Mouse (Mus musculus) C2C12 (cell line): ENCODE results near the gene Ranbp3. TPM values are rescaled to one million over a fixed set of nuclear protein-coding genes. Genes with fewer than 3 reads are reported as not detected.

Source experiments
- H3K27me3 ChIP-seq: one replicate; pipeline ENCODE4 v1.6.1; 2011; ENCODE audit not compliant: control insufficient read depth, insufficient read depth, insufficient read length
- H3K36me3 ChIP-seq: one replicate; pipeline ENCODE4 v1.6.1; 2011; ENCODE audit not compliant: control insufficient read depth, insufficient read depth
- H3K4me3 ChIP-seq: one replicate; pipeline ENCODE4 v1.5.1; 2011; ENCODE audit warnings: mild to moderate bottlenecking, control low read depth; ENCODE audit not compliant: poor library complexity, insufficient read depth, severe bottlenecking
- H3K79me2 ChIP-seq: one replicate; pipeline ENCODE4 v1.6.1; 2011; ENCODE audit not compliant: control insufficient read depth, insufficient read depth
- H3K79me3 ChIP-seq: one replicate; pipeline ENCODE4 v1.6.1; 2011; ENCODE audit warnings: low read depth, control low read depth
- H3ac ChIP-seq: one replicate; pipeline ENCODE3; 2011; ENCODE audit warnings: low read depth; ENCODE audit not compliant: control insufficient read depth, insufficient read length
- CEBPB ChIP-seq: IDR thresholded peaks from one replicate; pipeline ENCODE4 v1.6.1; 2011; ENCODE audit warnings: low read depth, mild to moderate bottlenecking, control low read depth, moderate library complexity
- CTCF ChIP-seq: IDR thresholded peaks from one replicate; pipeline ENCODE4 v1.5.1; 2011; ENCODE audit not compliant: control insufficient read depth, insufficient read depth, insufficient read length
- FOSL1 ChIP-seq: IDR thresholded peaks from one replicate; pipeline ENCODE4 v1.8.0; 2011; ENCODE audit warnings: mild to moderate bottlenecking, low read length; ENCODE audit not compliant: poor library complexity, insufficient read depth, severe bottlenecking
- MAX ChIP-seq: IDR thresholded peaks from one replicate; pipeline ENCODE4 v1.6.1; 2011; ENCODE audit warnings: mild to moderate bottlenecking, control low read depth
- MYOD1 ChIP-seq: IDR thresholded peaks from one replicate; pipeline ENCODE4 v1.6.1; 2011; ENCODE audit warnings: low read depth; ENCODE audit not compliant: control insufficient read depth, insufficient read length
- MYOG ChIP-seq: IDR thresholded peaks from one replicate; pipeline ENCODE4 v1.6.1; 2011; ENCODE audit not compliant: control insufficient read depth, insufficient read length; ENCODE audit errors: extremely low read depth
- USF1 ChIP-seq: IDR thresholded peaks from one replicate; pipeline ENCODE4 v1.6.1; 2011; ENCODE audit warnings: low read depth, mild to moderate bottlenecking, control low read depth, moderate library complexity
- polyA plus RNA-seq: library from polyadenylated mRNA; unstranded; fragments of >200 nt; fragmentation: generic; extraction: Trizol; gene quantifications from one replicate; pipeline ENCODE4 v1.2.1, GENCODE M21; 2012; ENCODE audit warnings: missing spikeins

Ranbp3 gene
- polyA plus RNA-seq, 1 experiment: 107 TPM

- no peaks in the 10 kb centered on the region for H3K27me3 ChIP-seq
- peaks cover 77% of the 10 kb centered on the region for H3K36me3 ChIP-seq
- no peak overlapping the region for H3K4me3 ChIP-seq
- H3ac ChIP-seq: no peak overlapping the region
- peaks cover 64% of the 10 kb centered on the region for H3K79me3 ChIP-seq
- peaks cover 100% of the 10 kb centered on the region for H3K79me2 ChIP-seq
- TF ChIP-seq CEBPB: no peak
- no peak for TF ChIP-seq FOSL1
- no peak for TF ChIP-seq MAX
- no peak for TF ChIP-seq MYOD1
- TF ChIP-seq USF1: no peak
- no peak for TF ChIP-seq MYOG
- TF ChIP-seq CTCF: no peak
Measured at GRCm38 (mm10) chr17:56686801-56687200, 13.7 kb downstream of the Ranbp3 start.

- no peak overlapping the region for H3K4me3 ChIP-seq
- TF ChIP-seq CTCF (no peak), MYOD1 (no peak)
- peaks cover 99% of the 10 kb centered on the region for H3K79me2 ChIP-seq
- H3ac ChIP-seq: no peak overlapping the region
- no peaks in the 10 kb centered on the region for H3K27me3 ChIP-seq
- H3K36me3 ChIP-seq: peaks cover 71% of the 10 kb centered on the region
- H3K79me3 ChIP-seq: peaks cover 55% of the 10 kb centered on the region
Measured at GRCm38 (mm10) chr17:56688045-56688444, 15.0 kb downstream of the Ranbp3 start.

GRCm38 (mm10) chr17:56688689-56689088, 15.6 kb downstream of the Ranbp3 start:
- H3K27me3 ChIP-seq: no peaks in the 10 kb centered on the region
- H3K79me3 ChIP-seq: peaks cover 50% of the 10 kb centered on the region
- H3K36me3 ChIP-seq: peaks cover 73% of the 10 kb centered on the region
- no peak for TF ChIP-seq CTCF
- H3ac ChIP-seq: no peak overlapping the region
- no peak overlapping the region for H3K4me3 ChIP-seq
- peaks cover 99% of the 10 kb centered on the region for H3K79me2 ChIP-seq

GRCm38 (mm10) chr17:56693395-56693794, 20.3 kb downstream of the Ranbp3 start:
- H3K79me3 ChIP-seq: peaks cover 31% of the 10 kb centered on the region
- peaks cover 76% of the 10 kb centered on the region for H3K79me2 ChIP-seq
- TF ChIP-seq CTCF (no peak), CEBPB (no peak), MYOG (no peak), USF1 (no peak), FOSL1 (no peak), MAX (no peak), MYOD1 (no peak)
- no peaks in the 10 kb centered on the region for H3K27me3 ChIP-seq
- H3ac ChIP-seq: no peak overlapping the region
- no peak overlapping the region for H3K4me3 ChIP-seq
- H3K36me3 ChIP-seq: peaks cover 75% of the 10 kb centered on the region

- TF ChIP-seq CEBPB: no peak
- no peak for TF ChIP-seq FOSL1
- peak; percentile 68 for TF ChIP-seq USF1
- TF ChIP-seq CTCF: no peak
- TF ChIP-seq MYOD1: no peak
- peak; percentile 53 for TF ChIP-seq MAX
- TF ChIP-seq MYOG: no peak
- Histone ChIP-seq H3K79me3 (peaks cover 31% of the 10 kb centered on the region), H3K4me3 (no peak overlapping the region), H3K36me3 (peaks cover 75% of the 10 kb centered on the region), H3K27me3 (no peaks in the 10 kb centered on the region), H3K79me2 (peaks cover 71% of the 10 kb centered on the region), H3ac (no peak overlapping the region)
Measured at GRCm38 (mm10) chr17:56693851-56694310, 20.8 kb downstream of the Ranbp3 start.

GRCm38 (mm10) chr17:56700451-56700850, 27.4 kb downstream of the Ranbp3 start:
- TF ChIP-seq MYOD1: no peak
- TF ChIP-seq MYOG: no peak
- no peak for TF ChIP-seq CTCF
- no peak for TF ChIP-seq USF1
- no peak for TF ChIP-seq FOSL1
- no peak for TF ChIP-seq CEBPB
- TF ChIP-seq MAX: no peak
- peaks cover under 1% of the 10 kb centered on the region for H3K79me3 ChIP-seq

More at GRCm38 (mm10) chr17:56700451-56700850, 27.4 kb downstream of the Ranbp3 start:
- Histone ChIP-seq H3K4me3 (no peak overlapping the region), H3ac (no peak overlapping the region), H3K27me3 (no peaks in the 10 kb centered on the region), H3K79me2 (peaks cover 7% of the 10 kb centered on the region), H3K36me3 (peaks cover 91% of the 10 kb centered on the region)
